Mouse (Mus musculus) left cerebral cortex, adult 2 months (tissue): ENCODE measurements around the gene Klb. TPM values are rescaled to one million over a fixed set of nuclear protein-coding genes. Genes with fewer than 3 reads are reported as not detected.
"Not testable (repeated sequence)": the region's sequence is repeated elsewhere in the genome, so short reads cannot be mapped to it uniquely, and the experiment has no call there.

Source experiments
- DNase-seq, 2 experiments: peaks; one replicate each; pipeline ENCODE4 v3.0.0; 2021 to 2022; ENCODE audit warnings: low spot score in 2 of 2, mixed read lengths in 1 of 2; ENCODE audit errors: extremely low spot score in 1 of 2
- H3K27ac ChIP-seq: fragments of 200-600 bp; 2 replicates; pipeline ENCODE4 v1.8.1; 2022
- H3K4me3 ChIP-seq: fragments of 200-600 bp; 2 replicates; pipeline ENCODE4 v1.8.1; 2022
- CTCF ChIP-seq: fragments of 200-600 bp; IDR thresholded peaks from 2 replicates; pipeline ENCODE4 v1.8.1; 2022; ENCODE audit warnings: antibody characterized with exemption, mild to moderate bottlenecking, moderate library complexity
- intact Hi-C: fragments of 180-260 bp; cut with DNase I; formaldehyde crosslinking; loops from one replicate; pipeline ENCODE4 v1.15.1; 2025
- long read RNA-seq, 2 experiments: library from polyadenylated mRNA; stranded (forward); transcript quantifications; one replicate each; pipeline ENCODE4 v2.0.0; 2021; ENCODE audit warnings: borderline mapping rate in 2 of 2
- total RNA-seq, 2 experiments: library from RNA; stranded (reverse); gene quantifications; 2 replicates each; pipeline ENCODE4 v1.2.3; 2021

The Klb gene
- total RNA-seq: under 1 TPM; 0.33 to 0.54 TPM
- long read RNA-seq, experiment 1: 0 reads
- long read RNA-seq, experiment 2: 0 reads

GRCm38 (mm10) chr5:65348168-65348567 is at the start of gene Klb:
TSS of gene Klb (plus strand) at chr5:65348314.
- no peak for TF ChIP-seq CTCF
- no peak within 1 kb of the TSS for H3K4me3 ChIP-seq
- H3K27ac ChIP-seq: no peak within 1 kb of the TSS
- intact Hi-C loops: no loop called here
- no peak for DNase-seq

- DNase-seq, H3K4me3 ChIP-seq, H3K27ac ChIP-seq, intact Hi-C loops: not testable (repeated sequence)
Observed at GRCm38 (mm10) chr5:65299623-65300022, 48.5 kb upstream of the Klb start.

- DNase-seq: no peak
- Histone ChIP-seq H3K27ac (no peak overlapping the region), H3K4me3 (no peak overlapping the region)
- intact Hi-C loops: no loop called here
- no peak for TF ChIP-seq CTCF
Observed at GRCm38 (mm10) chr5:65300121-65300520, 48.0 kb upstream of the Klb start.

- intact Hi-C loops: no loop called here
- no peak for TF ChIP-seq CTCF
- H3K27ac ChIP-seq: peak overlapping the region; percentile 24; the same call in 1 of the 2 replicates
- DNase-seq: no peak
- no peak overlapping the region for H3K4me3 ChIP-seq
Observed at GRCm38 (mm10) chr5:65305516-65305915, 42.6 kb upstream of the Klb start.

DNA sequence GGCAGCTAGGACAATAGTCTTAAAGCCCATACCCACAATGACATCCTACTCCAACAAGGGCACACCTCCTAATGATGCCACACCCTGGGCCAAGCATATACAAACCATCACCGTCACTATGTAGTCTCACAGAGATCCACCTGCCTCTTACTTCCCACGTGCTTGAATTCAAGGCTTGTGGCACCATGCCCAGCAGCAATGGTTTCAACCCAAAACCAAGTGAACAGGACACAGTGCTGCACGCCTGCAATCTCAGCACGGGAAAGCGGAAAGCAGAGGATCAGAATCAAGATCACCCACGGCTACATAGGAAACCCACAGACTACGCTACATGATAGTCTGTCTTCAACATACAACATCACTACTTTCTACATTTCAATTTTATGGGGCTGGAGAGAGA is 39.9 kb upstream of the Klb start:
- Histone ChIP-seq H3K4me3 (no peak overlapping the region), H3K27ac (no peak overlapping the region)
- intact Hi-C loops: no loop called here
- no peak for TF ChIP-seq CTCF
- DNase-seq: no peak

DNA sequence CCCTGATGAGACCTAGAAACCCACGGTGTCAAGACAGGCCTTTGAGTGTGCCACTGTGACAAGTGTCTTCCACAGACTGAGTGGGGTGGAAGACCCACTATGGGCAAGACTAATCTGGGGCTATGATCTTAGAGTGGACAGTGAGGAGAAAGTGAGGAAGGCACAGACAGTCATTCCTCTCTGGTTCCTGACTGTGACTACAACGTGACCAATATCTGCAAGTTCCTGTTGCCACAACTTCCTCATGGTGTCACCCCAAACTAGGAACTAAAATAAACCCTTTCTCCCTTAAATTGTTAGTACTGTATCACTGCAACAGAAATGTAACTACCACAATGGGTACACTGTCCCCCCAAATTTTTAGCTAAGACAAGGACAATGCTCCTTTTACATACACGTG is 39.2 kb upstream of the Klb start:
- H3K27ac ChIP-seq: no peak overlapping the region
- intact Hi-C loops: no loop called here
- H3K4me3 ChIP-seq: no peak overlapping the region
- TF ChIP-seq CTCF: no peak
- no peak for DNase-seq

GRCm38 (mm10) chr5:65319176-65319575 is 28.9 kb upstream of the Klb start:
- no peak overlapping the region for H3K4me3 ChIP-seq
- H3K27ac ChIP-seq: no peak overlapping the region
- intact Hi-C loops: no loop called here
- TF ChIP-seq CTCF: no peak
- no peak for DNase-seq

GRCm38 (mm10) chr5:65322165-65322564 is 25.9 kb upstream of the Klb start:
- Histone ChIP-seq H3K4me3 (no peak overlapping the region), H3K27ac (no peak overlapping the region)
- TF ChIP-seq CTCF: no peak
- intact Hi-C loops: no loop called here
- no peak for DNase-seq

- intact Hi-C loops: no loop called here
- DNase-seq: no peak
- Histone ChIP-seq H3K4me3 (no peak overlapping the region), H3K27ac (no peak overlapping the region)
- no peak for TF ChIP-seq CTCF
Observed at GRCm38 (mm10) chr5:65324271-65324670, 23.8 kb upstream of the Klb start.

DNA sequence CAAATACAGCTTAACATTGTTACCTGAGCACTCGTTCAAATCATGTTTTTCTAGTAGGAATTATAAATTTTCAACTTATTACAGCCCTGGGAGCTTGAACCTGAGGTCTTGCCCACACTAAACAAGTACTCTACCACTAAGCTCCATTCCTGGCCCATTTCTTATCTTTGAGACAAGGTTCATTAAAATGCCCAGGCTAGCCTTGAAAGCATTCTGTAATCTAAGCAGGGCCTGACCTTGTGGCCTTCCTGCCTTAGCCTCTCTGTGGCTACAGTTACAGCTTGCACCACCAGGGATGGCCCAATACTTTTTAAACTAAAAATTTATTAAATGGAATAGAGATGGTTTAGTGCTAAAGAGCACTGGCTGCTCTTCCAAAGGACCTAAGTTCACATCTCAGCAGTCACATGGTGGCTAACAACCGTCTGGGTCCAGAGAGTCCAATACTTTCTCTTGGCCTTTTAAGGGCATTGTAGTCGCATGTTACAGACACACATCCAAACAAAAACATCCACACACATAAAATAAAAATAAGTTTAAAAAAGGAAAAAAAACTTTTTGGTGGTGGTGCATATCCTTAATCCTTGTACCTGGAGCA is 23.3 kb upstream of the Klb start:
- DNase-seq: no peak
- Histone ChIP-seq H3K27ac (no peak overlapping the region), H3K4me3 (no peak overlapping the region)
- no peak for TF ChIP-seq CTCF
- intact Hi-C loops: no loop called here

- no peak for TF ChIP-seq CTCF
- no peak overlapping the region for H3K27ac ChIP-seq
- no peak for DNase-seq
- H3K4me3 ChIP-seq: no peak overlapping the region; the same call in 1 of the 2 replicates
- intact Hi-C loops: no loop called here
Observed at GRCm38 (mm10) chr5:65326212-65326611, 21.9 kb upstream of the Klb start.

DNA sequence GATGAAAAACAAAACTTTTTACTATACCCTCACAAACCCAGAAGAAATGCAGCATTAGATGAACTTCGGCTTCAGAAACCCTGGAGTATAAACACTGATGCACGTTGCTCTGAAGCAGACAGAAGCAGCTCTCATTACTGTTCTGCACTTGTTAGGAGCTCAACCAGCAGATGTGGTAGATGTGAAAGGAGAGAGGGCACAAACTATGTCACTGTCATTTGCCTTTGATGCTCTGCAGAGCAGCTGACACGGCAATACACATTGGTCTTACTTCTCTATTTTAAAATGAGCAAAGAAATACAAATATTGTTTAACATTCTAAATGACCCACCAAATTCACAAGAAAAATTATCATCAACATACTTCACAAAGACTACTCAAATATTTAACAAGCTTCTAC is 18.1 kb upstream of the Klb start:
- intact Hi-C loops: no loop called here
- no peak for DNase-seq
- H3K4me3 ChIP-seq: no peak overlapping the region

DNA sequence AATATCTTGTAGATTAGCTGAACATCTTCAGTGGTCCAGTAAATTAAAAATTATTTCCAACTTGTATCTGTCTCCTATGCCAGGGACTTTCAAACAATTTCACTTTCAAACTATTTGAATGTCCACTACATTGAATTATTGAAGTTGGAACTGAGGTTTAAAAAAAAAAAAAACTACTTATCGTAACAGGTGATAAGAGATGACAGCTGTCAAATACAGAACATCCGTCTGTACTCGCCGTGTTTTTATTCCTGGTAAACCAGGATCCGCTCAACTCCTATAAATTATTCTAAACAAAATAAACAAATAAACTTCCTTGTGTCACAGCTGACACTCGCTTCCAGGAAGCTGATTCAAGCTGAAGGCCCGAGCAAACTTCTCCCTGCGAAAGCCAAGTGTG is 13.3 kb upstream of the Klb start:
- no peak for DNase-seq
- no peak overlapping the region; the same call in 1 of the 2 replicates for H3K27ac ChIP-seq
- intact Hi-C loops: loop anchor here (1.0 to 5.0 kb wide), 2 partner anchors 57 to 363 kb away; partner anchors contain the start of genes Lias, Pds5a and Rpl9
- peak overlapping the region; percentile 100 for H3K4me3 ChIP-seq
- TF ChIP-seq CTCF: no peak

More for the DNA sequence above, 18.1 kb upstream of the Klb start:
- H3K27ac ChIP-seq: no peak overlapping the region
- no peak for TF ChIP-seq CTCF
